Mouse (Mus musculus) bone marrow macrophage, adult 2 months (primary cell): ENCODE measurements around the gene Olfr1366.

Experiments
- CTCF ChIP-seq: IDR thresholded peaks from 2 replicates; pipeline ENCODE4 v1.5.1; 2012; ENCODE audit warnings: low read depth, mild to moderate bottlenecking, low read length, moderate library complexity
- POLR2A ChIP-seq: IDR thresholded peaks from 2 replicates; pipeline ENCODE4 v1.6.1; 2012; ENCODE audit warnings: mild to moderate bottlenecking, low read depth, low read length, borderline replicate concordance

GRCm38 (mm10) chr13:21530136-21530535 lies 12.5 kb downstream of the Olfr1366 start:
- TF ChIP-seq CTCF (no peak), POLR2A (no peak)
